Mouse (Mus musculus): ENCODE measurements around the gene Macrod2. TPM values are rescaled to one million over a fixed set of nuclear protein-coding genes. Genes with fewer than 3 reads are reported as not detected.

Macrod2 gene
- polyA plus RNA-seq, 1 experiment from 2014 or later: 25.7 TPM

DNA sequence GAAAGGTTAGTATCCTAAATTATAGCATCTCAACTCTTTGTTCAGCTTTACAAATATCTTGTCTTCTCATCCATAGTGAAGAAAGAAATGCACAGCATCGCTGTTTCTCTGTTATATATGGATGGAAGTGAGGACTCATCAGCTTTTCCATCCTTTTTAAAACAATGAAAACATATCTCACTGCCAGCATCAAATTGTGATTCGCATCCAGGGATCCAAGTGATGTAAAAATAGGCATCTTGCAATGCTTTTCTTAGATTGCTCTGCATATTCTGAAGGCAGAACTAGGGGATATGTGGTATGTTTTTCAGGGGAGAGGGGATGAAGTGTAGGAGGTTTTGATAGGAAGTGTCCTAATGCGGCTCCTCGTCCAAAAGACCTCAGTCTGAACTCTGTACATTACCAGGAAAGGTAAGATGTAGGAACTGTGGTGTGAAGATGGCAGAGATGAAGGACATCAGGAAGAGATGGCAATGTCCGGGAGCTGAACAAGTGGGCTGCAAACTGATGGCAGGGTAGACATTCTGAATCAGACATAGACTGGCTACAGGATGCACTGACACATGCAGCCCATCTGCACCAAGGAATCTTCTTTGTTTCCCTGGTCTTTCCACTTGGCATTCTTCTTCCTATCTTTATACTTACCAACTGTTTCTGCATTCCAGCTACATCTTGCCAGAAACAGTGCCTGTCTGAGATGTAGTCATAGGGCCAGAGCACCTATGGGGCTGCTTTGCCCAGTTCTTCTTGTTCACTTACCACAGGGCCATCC is 1341.8 kb downstream of the Macrod2 start:
- Histone ChIP-seq H3K4me2 (replicated peaks; ENCODE audit: low read depth) (no peak overlapping the region), H3K27me3 (replicated peaks; ENCODE audit: control insufficient read depth, insufficient read depth, low read length) (no peaks in the 10 kb centered on the region), H3K9me3 (ENCODE audit: control insufficient read depth) (no peaks in the 10 kb centered on the region), H3K4me3 (ENCODE audit: low read depth, low read length) (no peak overlapping the region), H3K9ac (ENCODE audit: low read depth, low read length) (no peak overlapping the region), H3K4me1 (replicated peaks; ENCODE audit: control insufficient read depth, insufficient read depth, low read length) (no peaks in the 10 kb centered on the region), H3K27ac (ENCODE audit: low read depth, low read length) (no peak overlapping the region), H3K36me3 (ENCODE audit: control insufficient read depth, insufficient read depth) (no peaks in the 10 kb centered on the region)
- no peak for TF ChIP-seq CTCF (IDR thresholded peaks at IDR 0.05; ENCODE audit: low read depth)
- 87% methylated on average over 5 of the region's 5 CpGs for WGBS
- no peak for ATAC-seq

DNA sequence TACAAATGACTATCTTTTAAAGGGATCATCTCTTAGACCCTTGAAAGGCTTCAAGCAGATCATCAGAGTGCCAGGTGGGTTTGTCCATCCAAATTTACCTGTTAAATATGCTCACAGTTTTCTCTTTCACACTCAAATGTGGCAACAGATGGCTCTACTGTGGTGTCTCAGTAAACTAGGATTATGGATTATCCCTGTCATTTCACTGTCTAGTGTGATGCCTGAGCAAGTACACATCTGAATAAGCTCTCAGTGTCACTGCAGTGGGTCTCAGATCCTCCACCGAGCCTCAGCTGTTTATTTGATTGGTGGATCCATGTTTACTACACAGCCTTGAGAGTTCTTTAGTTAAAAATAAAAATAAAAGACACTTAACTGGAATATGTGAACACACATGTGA is 1343.6 kb downstream of the Macrod2 start:
- no peaks in the 10 kb centered on the region for H3K36me3 ChIP-seq (ENCODE audit: control insufficient read depth, insufficient read depth)
- H3K27me3 ChIP-seq (replicated peaks; ENCODE audit: control insufficient read depth, insufficient read depth, low read length): no peaks in the 10 kb centered on the region
- H3K27ac ChIP-seq (ENCODE audit: low read depth, low read length): no peak overlapping the region
- H3K9ac ChIP-seq (ENCODE audit: low read depth, low read length): no peak overlapping the region
- H3K9me3 ChIP-seq (ENCODE audit: control insufficient read depth): no peaks in the 10 kb centered on the region
- 66% methylated on average over 1 of the region's 1 CpGs for WGBS
- no peaks in the 10 kb centered on the region for H3K4me1 ChIP-seq (replicated peaks; ENCODE audit: control insufficient read depth, insufficient read depth, low read length)
- no peak for TF ChIP-seq CTCF (IDR thresholded peaks at IDR 0.05; ENCODE audit: low read depth)
- no peak overlapping the region for H3K4me2 ChIP-seq (replicated peaks; ENCODE audit: low read depth)
- no peak for ATAC-seq
- no peak overlapping the region for H3K4me3 ChIP-seq (ENCODE audit: low read depth, low read length)

GRCm38 (mm10) chr2:141740318-141740717 is 1345.2 kb downstream of the Macrod2 start:
- H3K4me1 ChIP-seq (replicated peaks; ENCODE audit: control insufficient read depth, insufficient read depth, low read length): no peaks in the 10 kb centered on the region
- H3K9me3 ChIP-seq (ENCODE audit: control insufficient read depth): no peaks in the 10 kb centered on the region
- H3K27ac ChIP-seq (ENCODE audit: low read depth, low read length): no peak overlapping the region
- H3K4me3 ChIP-seq (ENCODE audit: low read depth, low read length): no peak overlapping the region
- ATAC-seq: no peak
- H3K36me3 ChIP-seq (ENCODE audit: control insufficient read depth, insufficient read depth): no peaks in the 10 kb centered on the region
- TF ChIP-seq CTCF (IDR thresholded peaks at IDR 0.05; ENCODE audit: low read depth): no peak
- 84% methylated on average over 5 of the region's 5 CpGs for WGBS
- H3K27me3 ChIP-seq (replicated peaks; ENCODE audit: control insufficient read depth, insufficient read depth, low read length): no peaks in the 10 kb centered on the region
- no peak overlapping the region for H3K9ac ChIP-seq (ENCODE audit: low read depth, low read length)
- no peak overlapping the region for H3K4me2 ChIP-seq (replicated peaks; ENCODE audit: low read depth)

- no peak overlapping the region for H3K9ac ChIP-seq (ENCODE audit: low read depth, low read length)
- ATAC-seq: no peak
- no peaks in the 10 kb centered on the region for H3K9me3 ChIP-seq (ENCODE audit: control insufficient read depth)
- H3K4me2 ChIP-seq (replicated peaks; ENCODE audit: low read depth): no peak overlapping the region
- H3K27me3 ChIP-seq (replicated peaks; ENCODE audit: control insufficient read depth, insufficient read depth, low read length): no peaks in the 10 kb centered on the region
- no peak overlapping the region for H3K4me3 ChIP-seq (ENCODE audit: low read depth, low read length)
- 71% methylated on average over 4 of the region's 4 CpGs for WGBS
- H3K36me3 ChIP-seq (ENCODE audit: control insufficient read depth, insufficient read depth): no peaks in the 10 kb centered on the region
- no peaks in the 10 kb centered on the region for H3K4me1 ChIP-seq (replicated peaks; ENCODE audit: control insufficient read depth, insufficient read depth, low read length)
- H3K27ac ChIP-seq (ENCODE audit: low read depth, low read length): no peak overlapping the region
- TF ChIP-seq CTCF (IDR thresholded peaks at IDR 0.05; ENCODE audit: low read depth): no peak
These were observed 1405.1 kb downstream of the Macrod2 start for GRCm38 (mm10) chr2:141800236-141800635.

DNA sequence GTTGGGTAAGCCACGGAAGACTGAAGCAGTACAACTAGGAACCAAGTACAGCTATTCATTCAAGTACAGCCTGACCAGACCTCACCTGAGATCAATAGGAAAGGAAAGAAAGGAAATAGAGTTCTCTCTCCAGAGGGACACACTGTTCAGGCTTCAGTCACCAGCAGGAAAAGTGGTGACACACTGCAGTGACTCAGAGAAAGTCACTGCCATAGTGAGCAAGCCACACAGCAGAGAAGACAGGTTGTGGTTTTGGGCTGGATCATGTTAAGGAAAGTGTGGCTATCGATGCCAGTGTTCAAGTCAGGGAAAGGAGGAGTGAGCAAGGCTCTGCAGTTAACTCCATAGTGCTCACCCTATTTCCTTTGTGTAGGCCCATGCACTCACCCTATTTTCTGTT is 1405.8 kb downstream of the Macrod2 start:
- TF ChIP-seq CTCF (IDR thresholded peaks at IDR 0.05; ENCODE audit: low read depth): no peak
- no peak overlapping the region for H3K9ac ChIP-seq (ENCODE audit: low read depth, low read length)
- ATAC-seq: no peak
- no peaks in the 10 kb centered on the region for H3K36me3 ChIP-seq (ENCODE audit: control insufficient read depth, insufficient read depth)
- no peak overlapping the region for H3K4me2 ChIP-seq (replicated peaks; ENCODE audit: low read depth)
- no peaks in the 10 kb centered on the region for H3K27me3 ChIP-seq (replicated peaks; ENCODE audit: control insufficient read depth, insufficient read depth, low read length)
- WGBS: 84% methylated on average over 2 of the region's 2 CpGs
- H3K27ac ChIP-seq (ENCODE audit: low read depth, low read length): no peak overlapping the region
- H3K4me3 ChIP-seq (ENCODE audit: low read depth, low read length): no peak overlapping the region
- H3K9me3 ChIP-seq (ENCODE audit: control insufficient read depth): no peaks in the 10 kb centered on the region
- no peaks in the 10 kb centered on the region for H3K4me1 ChIP-seq (replicated peaks; ENCODE audit: control insufficient read depth, insufficient read depth, low read length)

GRCm38 (mm10) chr2:141816266-141816665 is 1421.2 kb downstream of the Macrod2 start:
- H3K4me3 ChIP-seq (ENCODE audit: low read depth, low read length): no peak overlapping the region
- no peaks in the 10 kb centered on the region for H3K36me3 ChIP-seq (ENCODE audit: control insufficient read depth, insufficient read depth)
- H3K9ac ChIP-seq (ENCODE audit: low read depth, low read length): no peak overlapping the region
- H3K9me3 ChIP-seq (ENCODE audit: control insufficient read depth): no peaks in the 10 kb centered on the region
- no peak overlapping the region for H3K4me2 ChIP-seq (replicated peaks; ENCODE audit: low read depth)
- no peak for ATAC-seq
- no peaks in the 10 kb centered on the region for H3K4me1 ChIP-seq (replicated peaks; ENCODE audit: control insufficient read depth, insufficient read depth, low read length)
- TF ChIP-seq CTCF (IDR thresholded peaks at IDR 0.05; ENCODE audit: low read depth): no peak
- no peaks in the 10 kb centered on the region for H3K27me3 ChIP-seq (replicated peaks; ENCODE audit: control insufficient read depth, insufficient read depth, low read length)
- no peak overlapping the region for H3K27ac ChIP-seq (ENCODE audit: low read depth, low read length)
- WGBS: 90% methylated on average over 4 of the region's 4 CpGs

Data from intestine, postnatal 0 days (tissue).